Mouse (Mus musculus) E14TG2a.4 (cell line): ENCODE data around the gene Fbxw9.

ENCODE experiments used
- CTCF ChIP-seq: conservative IDR thresholded peaks from 2 replicates; pipeline ENCODE4 v1.5.1; 2014; ENCODE audit warnings: low read length
- NANOG ChIP-seq: IDR thresholded peaks from 2 replicates; pipeline ENCODE4 v1.6.1; 2014; ENCODE audit warnings: borderline replicate concordance, low read length, mixed read lengths
- POU5F1 ChIP-seq: IDR thresholded peaks from 2 replicates; pipeline ENCODE4 v1.6.1; 2014; ENCODE audit warnings: low read length, borderline replicate concordance

DNA sequence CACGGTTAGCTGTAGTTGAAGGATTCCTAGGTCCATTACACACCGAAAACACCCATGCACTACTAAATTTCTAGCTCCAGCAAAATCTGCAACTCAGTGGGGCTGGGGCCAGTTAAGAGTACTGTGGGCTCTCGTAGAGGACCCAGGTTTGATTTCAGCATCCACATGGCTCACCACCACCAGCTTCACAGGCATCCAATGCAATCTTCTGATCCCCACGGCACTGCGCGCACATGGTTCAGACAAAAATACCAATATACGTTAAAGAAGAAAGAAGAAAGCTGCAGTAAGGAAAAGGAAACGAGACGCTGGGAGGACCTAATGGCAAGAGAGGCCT lies 23.5 kb upstream of the Fbxw9 start:
- TF ChIP-seq CTCF (no peak), NANOG (no peak), POU5F1 (no peak)
